Mouse (Mus musculus): ENCODE results near the gene Itga5.

The Itga5 gene

GRCm38 (mm10) chr15:103313495-103314095 lies 53.0 kb downstream of the Itga5 start:
- peak; percentile 79 for DNase-seq (ENCODE audit: low read depth, low spot score)

GRCm38 (mm10) chr15:103310365-103310910 lies 56.1 kb downstream of the Itga5 start, which contains the start of gene Gpr84:
Gene Gpr84 (minus strand): TSS chr15:103310612.
- no peak for DNase-seq (ENCODE audit: low read depth, low spot score)

- no peak for DNase-seq (ENCODE audit: low read depth, low spot score)
Observed at GRCm38 (mm10) chr15:103308876-103309580, 57.5 kb downstream of the Itga5 start.

GRCm38 (mm10) chr15:103308056-103308875 lies 58.3 kb downstream of the Itga5 start:
- no peak for DNase-seq (ENCODE audit: low read depth, low spot score)

GRCm38 (mm10) chr15:103307125-103307524 lies 59.4 kb downstream of the Itga5 start:
- peak; percentile 95 for DNase-seq (ENCODE audit: low read depth, low spot score)

- DNase-seq (ENCODE audit: low read depth, low spot score): peak; percentile 66
Observed at GRCm38 (mm10) chr15:103305792-103306645, 60.5 kb downstream of the Itga5 start.

- DNase-seq (ENCODE audit: low read depth, low spot score): peak; percentile 99
Observed at GRCm38 (mm10) chr15:103305070-103305678, 61.4 kb downstream of the Itga5 start.

GRCm38 (mm10) chr15:103304616-103304969 lies 62.0 kb downstream of the Itga5 start:
- no peak for DNase-seq (ENCODE audit: low read depth, low spot score)

GRCm38 (mm10) chr15:103303916-103304615 lies 62.5 kb downstream of the Itga5 start:
- DNase-seq (ENCODE audit: low read depth, low spot score): no peak

GRCm38 (mm10) chr15:103302341-103303021 lies 64.1 kb downstream of the Itga5 start:
- no peak for DNase-seq (ENCODE audit: low read depth, low spot score)

GRCm38 (mm10) chr15:103301547-103302340 lies 64.8 kb downstream of the Itga5 start:
- DNase-seq (ENCODE audit: low read depth, low spot score): no peak

- no peak for DNase-seq (ENCODE audit: low read depth, low spot score)
Observed at GRCm38 (mm10) chr15:103301046-103301445, 65.5 kb downstream of the Itga5 start.

- no peak for DNase-seq (ENCODE audit: low read depth, low spot score)
Observed at GRCm38 (mm10) chr15:103300560-103300959, 66.0 kb downstream of the Itga5 start.

- DNase-seq (ENCODE audit: low read depth, low spot score): no peak
Observed at GRCm38 (mm10) chr15:103300067-103300471, 66.5 kb downstream of the Itga5 start.

GRCm38 (mm10) chr15:103299644-103300043 lies 66.9 kb downstream of the Itga5 start:
- no peak for DNase-seq (ENCODE audit: low read depth, low spot score)

- no peak for DNase-seq (ENCODE audit: low read depth, low spot score)
Observed at GRCm38 (mm10) chr15:103298861-103299616, 67.5 kb downstream of the Itga5 start.

- DNase-seq (ENCODE audit: low read depth, low spot score): no peak
Observed at GRCm38 (mm10) chr15:103298026-103298425, 68.5 kb downstream of the Itga5 start.

GRCm38 (mm10) chr15:103297313-103297712 lies 69.2 kb downstream of the Itga5 start:
- no peak for DNase-seq (ENCODE audit: low read depth, low spot score)
